Mouse (Mus musculus) layer of hippocampus, adult 9-11 months (tissue): ENCODE results near the gene Btc.

Experiments used
- DNase-seq: peaks from one replicate; pipeline ENCODE4 v3.0.0; 2022

The Btc gene

DNA sequence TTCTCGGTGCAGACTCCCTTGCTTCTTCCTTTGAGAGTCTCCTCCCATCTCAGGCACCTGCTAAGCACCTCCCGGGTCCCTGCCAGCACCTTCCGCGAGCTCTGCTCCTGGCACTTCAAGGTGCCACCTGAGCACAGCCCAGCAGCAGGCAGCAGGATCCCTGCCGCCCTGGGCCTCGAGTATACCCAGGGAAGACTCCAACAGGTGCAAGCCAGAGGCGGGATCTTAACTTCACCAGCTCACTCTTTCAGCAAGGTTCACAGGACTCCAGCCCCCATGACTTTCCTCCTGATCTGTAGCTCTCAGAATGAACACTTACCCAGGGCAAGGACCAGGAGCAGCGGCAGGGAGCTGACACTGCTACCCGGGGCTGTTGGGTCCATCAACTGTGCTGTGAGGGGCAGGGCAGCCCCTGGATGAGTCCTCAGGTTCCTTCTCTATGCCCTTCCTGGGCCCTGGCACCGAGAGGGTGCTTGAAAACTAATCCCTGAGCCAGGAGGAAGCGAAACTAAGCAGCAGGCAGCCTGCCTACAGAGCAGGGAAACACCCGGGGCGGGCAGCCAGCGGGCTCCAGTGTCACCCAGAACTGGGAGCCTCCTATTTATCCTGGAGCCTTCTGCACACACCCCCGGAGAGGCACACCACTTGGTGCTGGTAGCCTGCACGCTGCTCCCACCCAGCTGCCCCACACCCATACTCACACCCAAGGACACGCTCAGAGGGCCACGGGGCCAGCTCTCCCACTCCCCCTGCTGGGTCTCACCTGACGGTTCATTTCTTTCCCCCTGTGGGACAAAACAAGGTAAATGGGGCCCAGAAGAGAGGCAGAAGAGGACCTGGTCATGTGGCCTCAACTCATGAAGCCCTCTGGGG lies at the start of gene Btc:
TSS of gene Btc (minus strand) at position 656 of the 873 bp plus-strand sequence.
- peak; percentile 56 for DNase-seq

DNA sequence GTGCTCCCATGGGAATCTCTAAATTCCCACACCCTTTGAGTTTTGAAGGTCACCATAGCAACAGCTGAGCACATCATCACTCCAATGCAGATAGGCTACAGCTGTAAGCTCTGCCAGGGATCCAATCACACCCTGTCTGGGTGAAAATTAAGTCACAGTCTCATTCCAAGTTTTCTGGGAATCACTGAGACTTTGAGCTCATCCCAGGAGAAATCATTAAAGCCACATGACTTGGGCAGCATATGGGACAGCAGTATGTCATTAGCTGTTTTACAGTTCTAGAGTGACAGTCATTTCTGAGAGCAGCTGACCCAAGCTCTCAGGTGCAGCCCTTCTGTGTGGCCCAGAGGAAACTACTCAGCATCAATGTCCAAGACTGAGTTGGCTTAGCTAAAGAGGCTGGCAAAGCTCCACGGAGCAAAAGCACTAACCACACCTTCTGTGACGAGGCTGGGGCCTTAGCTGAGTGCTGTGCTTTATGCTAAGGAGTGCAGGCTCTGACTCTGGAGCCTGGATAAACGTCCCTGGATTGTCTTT lies 42.3 kb upstream of the Btc start:
- peak; percentile 27 for DNase-seq

DNA sequence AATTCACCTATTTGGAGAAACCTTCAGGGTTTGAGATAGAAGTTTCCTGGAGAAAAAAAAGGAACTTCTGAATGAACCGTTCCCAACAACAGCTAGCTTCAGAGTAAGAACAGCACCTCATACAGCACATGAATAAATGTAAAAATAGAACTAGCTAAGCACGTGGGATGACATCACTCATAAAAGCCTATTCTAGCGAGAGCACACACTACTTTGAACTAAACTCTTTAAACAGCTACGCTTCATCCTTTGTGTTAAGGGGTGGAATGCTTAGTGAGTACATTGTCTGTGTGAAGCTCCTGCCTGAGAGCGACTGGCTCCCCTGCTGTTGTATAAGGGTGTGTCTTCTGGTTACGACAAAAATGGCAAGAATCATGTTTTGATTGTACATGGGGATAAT lies 33.8 kb upstream of the Btc start:
- no peak for DNase-seq

DNA sequence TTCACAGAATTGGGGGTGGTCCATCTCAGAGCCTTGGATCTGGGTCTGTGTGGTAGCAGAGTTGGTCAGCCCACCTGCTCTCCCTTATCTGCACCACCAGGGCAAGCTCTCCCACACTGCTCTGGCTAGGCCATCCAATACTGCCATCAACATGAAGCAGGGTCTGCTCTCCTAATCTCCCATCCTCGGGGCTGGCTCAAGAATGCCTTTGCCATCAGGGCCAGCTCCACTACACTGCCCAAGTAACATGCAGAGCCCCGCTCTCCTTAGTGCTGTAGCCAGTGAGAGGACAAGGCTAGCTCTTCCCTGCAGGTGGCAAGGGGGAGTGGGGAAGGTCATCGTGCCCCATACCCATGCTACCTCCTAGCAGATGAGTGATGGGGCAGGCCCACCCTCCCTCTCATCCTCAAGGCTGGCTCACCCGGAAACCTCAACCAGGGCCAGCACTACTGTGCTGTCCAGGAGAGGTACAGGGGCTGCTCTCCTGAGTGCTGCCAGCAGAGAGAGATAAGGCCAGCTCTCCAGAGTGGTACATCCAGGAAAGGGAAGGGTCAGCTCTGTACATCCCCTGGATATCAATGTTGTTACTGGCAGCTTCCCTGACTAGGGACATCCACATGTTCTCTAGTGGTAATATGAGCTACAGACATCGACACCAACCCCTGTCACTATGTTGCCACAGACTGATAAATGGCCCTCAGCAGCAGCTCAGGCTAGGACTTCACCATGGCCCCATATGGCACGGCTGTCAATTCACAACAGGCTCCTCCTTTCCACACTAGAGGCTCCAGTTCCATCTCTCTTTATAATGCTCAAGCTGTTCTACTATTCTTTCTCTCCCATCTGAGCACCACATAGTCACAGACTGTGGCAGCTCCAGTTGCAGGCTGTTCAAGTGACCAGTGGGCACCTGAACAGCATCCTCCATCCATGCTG lies 32.2 kb upstream of the Btc start:
- no peak for DNase-seq

DNA sequence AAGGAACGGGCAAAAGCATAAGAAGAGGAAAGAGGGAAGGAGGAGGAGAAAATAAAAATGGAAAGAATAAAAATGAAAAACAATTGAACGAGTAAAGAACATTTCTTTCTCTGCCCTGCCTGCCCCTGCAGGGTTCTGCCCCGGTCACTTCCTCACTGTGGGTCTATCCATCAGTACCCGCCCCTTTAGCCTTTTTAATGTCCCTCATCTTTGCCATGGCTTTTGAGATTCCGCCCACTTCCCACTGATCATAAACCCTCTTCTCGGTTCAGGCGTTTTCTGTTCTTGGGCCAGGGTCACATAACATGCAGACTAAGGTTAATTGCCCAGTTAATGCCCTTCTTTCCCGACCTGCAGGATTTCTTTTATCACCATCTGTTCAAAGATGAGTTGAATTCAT lies 25.8 kb upstream of the Btc start:
- no peak for DNase-seq

DNA sequence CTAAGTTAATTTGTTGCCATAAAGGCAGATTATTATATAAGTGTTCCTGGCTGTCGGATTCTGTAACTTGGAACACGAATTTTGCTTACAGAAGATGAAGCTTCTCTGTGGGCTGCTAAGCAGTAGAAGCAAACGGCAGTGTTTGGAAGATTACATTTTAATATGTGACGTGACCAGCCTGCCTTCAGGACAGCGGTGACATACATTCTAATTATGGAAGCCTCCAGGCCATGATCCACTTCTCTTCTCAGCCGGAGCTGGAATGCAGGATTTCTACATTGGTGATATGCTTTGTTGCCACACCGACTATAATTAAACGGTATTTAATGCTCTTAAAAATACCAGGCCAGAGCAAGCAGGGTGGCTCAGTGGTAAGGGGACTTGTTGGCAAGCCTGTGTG lies 11.0 kb upstream of the Btc start:
- no peak for DNase-seq

DNA sequence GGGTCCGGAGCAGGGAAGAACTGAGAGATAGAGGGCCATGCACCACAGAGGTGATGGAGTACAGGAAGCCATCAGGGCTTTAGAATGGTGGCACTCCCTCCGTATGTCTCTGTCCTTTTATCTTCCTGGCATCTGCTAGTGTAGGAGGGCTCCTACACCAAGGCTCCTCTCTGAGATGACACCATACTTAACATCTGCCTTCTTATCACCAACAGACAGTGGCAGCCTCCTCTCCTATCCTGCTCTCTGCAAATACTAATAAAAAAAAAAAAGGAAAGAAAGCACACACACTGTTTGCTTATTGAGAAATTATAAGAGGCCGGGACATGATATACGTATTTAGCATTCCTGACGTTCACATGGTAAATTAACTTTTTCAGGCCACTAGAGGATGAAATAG lies 1.5 kb upstream of the Btc start:
- DNase-seq, result no peak

DNA sequence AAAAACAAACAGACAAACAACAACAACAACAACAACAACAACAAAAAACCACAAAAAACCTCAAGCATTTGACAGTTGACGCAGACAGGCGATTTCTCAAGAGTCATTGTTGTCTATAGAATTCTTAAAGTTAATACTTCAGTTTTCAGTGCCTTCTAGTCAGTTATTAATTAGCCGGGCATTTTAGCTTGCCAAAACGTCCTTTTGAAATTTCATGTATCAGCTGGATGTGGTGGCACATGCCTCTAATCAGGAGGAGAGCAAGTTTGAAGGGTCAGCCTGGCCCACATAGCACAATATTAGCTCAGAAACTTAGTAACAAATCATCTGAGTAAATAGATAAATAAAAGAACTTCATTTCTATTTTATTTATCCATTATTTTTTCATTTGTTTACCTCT lies 487 bp upstream of the Btc start:
- DNase-seq, result no peak

DNA sequence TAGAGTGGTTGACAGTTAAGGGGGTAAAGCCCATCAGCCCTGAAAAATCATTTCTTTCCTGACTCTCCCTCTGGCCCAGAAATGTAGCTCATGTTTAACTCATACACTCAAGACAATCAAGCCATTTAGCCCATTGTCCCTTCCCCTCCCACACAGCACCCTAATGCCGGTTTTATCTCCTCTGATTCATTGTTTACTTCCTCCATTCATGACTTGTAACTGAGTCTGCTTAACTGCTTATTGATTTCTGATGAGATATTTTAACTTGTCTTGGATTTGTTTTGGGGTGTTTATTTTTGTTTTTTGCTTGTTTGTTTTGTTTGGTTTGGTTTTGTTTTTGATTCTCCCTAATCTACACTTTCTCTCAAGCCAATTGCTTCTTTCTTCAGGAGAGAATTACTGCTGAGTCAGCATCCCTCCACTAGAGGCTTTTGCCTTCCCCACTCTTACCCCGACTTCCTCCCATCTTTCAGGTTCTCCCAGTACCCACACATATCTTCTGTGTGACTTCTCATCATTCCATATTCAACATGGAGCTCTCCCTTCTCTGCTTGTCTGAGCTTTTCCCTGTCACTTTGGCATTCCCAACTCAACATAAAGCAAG lies 2.2 kb downstream of the Btc start:
- DNase-seq, result no peak

DNA sequence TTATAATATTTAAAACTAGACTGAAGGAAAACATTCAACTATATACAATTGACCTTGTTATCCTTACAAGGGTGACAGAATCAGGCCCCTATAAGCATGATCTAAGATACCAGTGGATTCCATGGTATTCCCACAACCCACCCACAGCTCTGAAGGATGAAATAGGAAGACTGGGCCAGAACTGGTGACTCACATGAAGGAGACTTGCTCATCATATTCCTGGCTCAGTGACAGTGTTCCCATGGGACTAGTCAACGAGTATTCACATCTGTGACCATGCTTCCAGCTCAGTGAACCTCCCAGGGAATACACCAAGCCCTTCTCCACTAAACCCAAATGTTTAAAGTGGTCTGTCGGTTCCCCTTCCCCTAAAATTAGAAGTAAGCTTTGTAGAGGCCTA lies 27.3 kb downstream of the Btc start:
- DNase-seq, result no peak

DNA sequence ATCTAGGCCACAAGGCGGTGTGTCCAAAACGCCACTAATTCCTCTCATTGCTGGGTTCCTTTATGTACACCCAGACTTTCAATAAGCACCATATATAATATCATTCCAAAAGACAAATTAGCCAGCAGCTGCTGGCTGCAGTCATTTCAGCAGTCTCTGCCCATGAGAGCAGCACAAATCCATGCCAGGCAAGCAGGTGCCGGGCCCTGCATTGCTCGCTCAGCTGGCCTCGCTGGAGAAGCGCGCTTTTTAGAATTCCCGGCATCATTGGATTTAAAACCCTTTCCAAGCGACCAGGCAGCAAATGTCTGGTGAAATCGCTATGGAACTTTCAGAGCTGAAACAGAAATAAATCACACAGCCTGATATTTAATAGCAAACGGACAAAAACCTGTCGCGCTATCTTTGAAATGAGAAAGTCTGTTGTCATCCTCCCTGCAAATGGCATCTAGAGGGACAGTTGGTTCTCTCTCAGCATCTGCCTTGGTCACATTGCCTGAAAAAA lies 34.7 kb downstream of the Btc start:
- peak; percentile 39 for DNase-seq

DNA sequence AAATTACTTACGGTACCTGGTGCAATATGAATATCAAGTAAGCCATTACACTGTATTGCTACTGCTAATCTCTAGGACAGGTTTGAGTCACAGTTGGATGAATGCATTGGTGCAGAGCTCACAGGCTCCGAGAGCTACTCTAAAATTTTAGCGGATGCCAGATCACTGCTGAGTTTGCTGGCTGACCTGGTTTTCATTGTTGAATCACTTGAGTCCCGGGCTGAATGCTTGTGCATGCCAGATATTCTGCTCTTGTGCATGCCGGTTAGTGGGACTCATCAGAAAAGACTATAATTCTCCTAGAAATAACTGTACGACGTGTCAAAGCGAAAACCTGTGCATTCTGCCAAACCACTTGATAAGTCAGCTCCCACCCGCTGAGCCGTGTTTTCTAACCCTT lies 35.9 kb downstream of the Btc start:
- no peak for DNase-seq

DNA sequence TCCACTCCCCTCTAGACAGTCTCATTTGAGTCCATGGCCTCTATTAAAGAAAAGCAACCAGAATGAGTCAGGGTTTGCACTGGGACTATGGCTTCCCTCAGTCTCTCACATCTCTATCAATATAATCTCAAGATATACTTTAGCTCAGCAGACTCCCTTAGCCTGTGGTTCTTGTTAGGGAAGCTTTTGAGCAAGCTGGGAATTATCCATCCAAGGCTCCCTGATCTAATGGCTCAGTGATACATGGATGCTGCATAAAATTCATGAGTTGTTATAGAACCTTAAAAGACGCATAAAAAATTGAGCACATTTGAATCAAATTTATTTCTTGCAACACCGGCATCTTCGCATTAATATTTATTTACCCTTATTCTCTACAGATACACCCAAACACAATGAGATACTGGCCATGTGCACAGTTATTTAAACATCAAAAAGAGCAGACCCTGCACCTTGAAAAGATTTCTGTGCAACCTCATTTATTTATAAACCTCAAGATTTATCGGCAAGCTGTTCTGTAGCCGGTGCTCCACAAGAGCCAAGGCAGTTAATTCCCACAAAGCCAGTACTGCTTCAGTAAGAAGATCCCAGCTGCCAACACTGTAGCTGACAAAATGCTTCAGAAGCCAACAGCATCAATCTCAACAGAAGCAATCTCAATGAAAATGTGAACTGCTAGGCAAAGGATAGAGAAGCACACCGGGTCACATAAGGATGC lies 39.4 kb downstream of the Btc start:
- peak; percentile 45 for DNase-seq

DNA sequence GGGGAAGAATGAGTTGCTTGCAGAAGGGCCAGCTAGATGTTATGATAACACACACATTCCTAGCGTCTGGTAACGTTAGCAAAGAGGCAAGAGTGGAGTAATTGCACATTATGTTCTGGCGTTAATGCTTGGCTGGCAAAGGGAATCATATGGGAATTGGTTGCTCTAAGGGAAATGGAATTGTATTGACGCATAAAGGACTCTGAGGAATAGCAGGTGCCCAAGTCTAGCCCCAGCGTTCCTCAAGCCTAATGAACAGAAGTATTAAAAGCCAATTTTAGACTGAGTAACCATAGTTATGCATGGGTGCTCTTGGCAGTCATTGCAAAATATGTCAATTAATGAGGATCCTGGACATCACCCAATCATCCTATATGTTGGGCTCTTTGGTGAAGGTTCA lies 50.1 kb downstream of the Btc start:
- DNase-seq, result no peak

DNA sequence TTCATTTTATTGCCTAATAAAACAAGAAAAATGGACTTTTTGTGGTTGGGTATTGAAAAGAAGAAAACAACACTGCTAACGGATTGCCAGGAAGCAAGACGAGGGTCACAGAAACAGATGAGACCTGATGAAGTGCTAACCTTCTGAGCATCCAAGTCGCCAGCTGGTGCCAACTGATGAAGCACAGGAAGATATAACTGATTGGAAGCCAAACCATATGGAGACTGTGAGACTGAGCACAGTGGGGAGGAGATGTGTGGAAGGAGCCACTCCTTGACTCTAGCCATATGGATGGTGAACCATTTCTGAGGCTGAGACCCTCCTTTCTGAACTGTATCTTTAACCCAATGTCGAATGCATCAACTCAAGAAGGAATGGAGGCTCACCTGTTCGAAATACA lies 57.1 kb downstream of the Btc start:
- no peak for DNase-seq

DNA sequence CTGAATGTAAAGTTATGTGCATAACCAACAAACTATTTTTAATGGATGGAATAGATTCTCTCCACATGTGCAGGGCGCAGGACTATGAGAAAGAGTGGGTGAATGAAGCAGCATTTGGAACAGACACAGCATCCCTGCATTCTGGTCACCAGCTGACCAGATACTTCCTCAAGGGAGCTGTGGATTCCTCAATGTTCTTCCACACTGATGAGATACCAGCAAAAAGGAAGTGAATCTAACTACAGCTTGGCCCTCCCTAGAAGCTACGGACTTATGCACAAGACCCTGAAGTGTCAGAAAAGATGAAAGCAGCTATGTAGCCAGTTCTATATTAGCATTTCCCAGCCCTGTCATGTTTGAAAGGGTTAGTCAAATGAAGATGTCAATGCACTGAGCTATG lies 57.7 kb downstream of the Btc start:
- DNase-seq, result no peak

DNA sequence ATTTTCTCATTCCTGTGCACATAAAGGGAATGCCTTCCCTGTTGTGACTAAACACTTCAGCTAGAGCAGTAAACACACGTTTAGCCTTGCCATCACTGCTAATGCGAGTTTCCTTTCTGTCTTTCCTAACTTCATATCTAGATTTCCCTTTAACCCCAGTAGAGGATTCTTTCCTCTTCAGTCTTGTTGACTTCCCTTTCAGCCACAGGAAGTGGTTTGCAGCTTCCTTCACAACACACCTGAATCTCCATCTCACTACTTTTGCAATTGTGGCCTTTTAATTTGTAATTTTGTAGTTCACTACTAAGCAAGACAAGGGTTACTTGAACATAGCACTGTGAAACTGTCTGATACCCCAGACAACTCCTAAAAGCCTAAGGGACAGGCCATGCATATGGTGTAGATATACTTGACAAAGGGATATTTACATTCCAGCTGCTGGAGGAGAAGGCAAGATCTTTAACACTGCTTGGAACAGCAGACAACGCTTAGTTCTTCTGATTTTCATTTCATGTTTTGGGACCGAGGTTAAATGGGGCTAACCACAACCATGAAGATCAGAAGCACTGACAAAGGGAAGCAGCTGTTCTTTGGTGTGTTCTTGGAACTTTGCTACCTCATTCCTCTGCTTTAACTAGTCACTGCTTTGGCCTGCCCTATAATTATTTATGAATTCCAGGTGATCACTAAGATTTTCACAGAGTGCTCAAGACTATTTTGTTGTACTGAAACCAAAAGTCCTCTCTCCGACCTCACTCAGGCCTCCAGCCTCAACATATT lies 60.6 kb downstream of the Btc start:
- DNase-seq, result no peak

DNA sequence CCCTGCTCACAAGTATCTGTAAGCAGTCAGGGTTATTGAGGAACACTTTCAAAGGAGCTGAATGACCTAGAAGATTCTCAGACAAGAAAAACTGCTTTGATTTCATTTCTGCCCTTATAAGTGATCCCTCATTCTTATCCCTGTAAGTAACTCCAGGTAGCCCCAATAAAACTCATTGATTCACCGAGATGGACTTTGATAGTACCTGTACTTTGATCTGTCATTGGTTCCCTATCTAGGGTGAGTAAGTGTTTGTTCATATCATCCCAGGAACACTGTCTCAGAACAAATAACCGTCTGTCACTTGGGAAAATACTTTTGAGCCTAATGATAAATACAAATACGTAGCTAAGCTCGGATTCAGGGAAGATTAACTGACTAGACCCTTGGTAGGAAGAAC lies 68.6 kb downstream of the Btc start:
- no peak for DNase-seq

DNA sequence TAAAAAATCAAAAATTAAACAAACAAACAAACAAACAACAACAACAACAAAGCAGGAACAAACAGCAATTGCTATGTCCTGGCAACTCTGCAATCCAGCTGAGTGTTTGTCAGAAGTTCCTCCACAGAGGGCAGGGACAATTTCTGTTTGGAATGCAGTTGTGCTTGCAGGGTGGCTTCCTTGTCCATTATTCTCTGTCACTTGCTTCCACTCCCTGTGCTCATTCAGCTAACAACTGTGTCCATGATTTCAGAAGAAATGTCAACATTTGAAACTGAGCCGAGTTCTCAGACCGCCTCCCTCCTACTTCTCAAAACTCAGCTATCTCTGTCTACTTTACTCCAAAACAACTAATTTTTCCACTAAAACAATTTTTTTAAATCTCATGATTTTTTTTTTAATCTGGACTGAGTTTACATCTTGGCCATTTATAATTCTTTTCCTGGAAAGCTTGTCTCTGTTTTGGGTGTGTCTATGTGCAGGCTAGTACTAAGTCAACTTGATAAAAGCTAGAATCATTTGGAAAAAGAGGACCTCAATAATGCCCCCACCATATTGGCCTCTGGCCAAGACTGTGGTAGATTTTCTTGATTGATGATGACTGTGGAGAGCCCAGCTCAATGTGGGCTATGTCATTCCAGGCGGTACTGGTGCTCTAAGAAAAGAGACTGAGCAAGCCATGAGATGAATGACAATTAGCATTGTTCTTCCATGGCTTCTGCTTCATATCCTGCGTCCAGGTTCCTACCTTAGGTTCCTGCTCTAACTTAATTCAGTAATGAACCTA lies 70.5 kb downstream of the Btc start:
- no peak for DNase-seq

DNA sequence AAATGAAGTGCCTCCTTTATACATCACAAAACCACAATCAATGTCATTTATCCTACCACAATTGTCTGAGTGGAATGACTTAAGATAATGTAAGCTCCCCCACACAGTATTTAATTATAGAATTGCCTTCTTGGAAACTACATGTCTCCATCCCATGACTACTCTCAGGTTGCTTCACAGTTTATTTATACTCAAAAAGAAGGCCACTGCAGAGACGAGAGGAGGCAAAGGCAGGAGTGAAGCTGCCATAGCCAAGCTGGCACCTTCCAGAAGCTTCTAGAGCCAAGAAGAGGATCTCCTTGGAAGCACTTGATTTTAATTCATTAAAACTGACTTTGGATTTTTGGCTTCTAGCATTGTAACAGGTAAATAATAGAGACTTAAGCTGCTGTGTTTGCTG lies 81.0 kb downstream of the Btc start:
- no peak for DNase-seq

DNA sequence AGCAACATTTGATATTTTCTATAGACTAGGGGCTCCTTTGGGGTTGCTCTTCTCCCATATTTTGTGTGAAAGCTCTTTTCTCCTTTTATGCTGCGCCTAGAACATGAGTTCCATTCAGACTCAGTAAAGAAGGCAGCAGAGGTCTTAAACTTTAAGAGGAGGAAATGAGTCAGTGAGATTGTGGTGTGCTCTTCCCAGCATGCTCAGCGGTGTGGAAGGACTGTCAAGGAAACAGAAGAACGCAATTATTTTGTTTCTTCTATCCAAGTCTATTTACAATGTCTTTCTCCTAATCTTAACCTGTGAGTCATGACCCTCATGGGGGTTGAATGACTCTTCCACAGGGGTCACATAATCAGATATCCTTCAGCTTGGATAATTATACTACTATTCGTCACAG lies 82.4 kb downstream of the Btc start:
- no peak for DNase-seq
